Mouse (Mus musculus) embryonic fibroblast, embryonic 13.5 days (primary cell): ENCODE data around the gene Wdr95. TPM values are rescaled to one million over a fixed set of nuclear protein-coding genes. Genes with fewer than 3 reads are reported as not detected.

ENCODE experiments used
- H3K27ac ChIP-seq: 2 replicates; pipeline ENCODE4 v1.5.1; 2012; ENCODE audit warnings: low read length, control low read depth, inconsistent platforms; ENCODE audit not compliant: insufficient read depth
- H3K4me1 ChIP-seq: 2 replicates; pipeline ENCODE4 v1.6.1; 2011; ENCODE audit warnings: low read length; ENCODE audit not compliant: control insufficient read depth, insufficient read depth
- H3K4me3 ChIP-seq: 2 replicates; pipeline ENCODE4 v1.5.1; 2011; ENCODE audit warnings: mild to moderate bottlenecking, control low read depth, low read length; ENCODE audit not compliant: insufficient read depth
- CTCF ChIP-seq: IDR thresholded peaks from 2 replicates; pipeline ENCODE4 v1.5.1; 2011; ENCODE audit warnings: mild to moderate bottlenecking, control low read depth, low read length, moderate library complexity, borderline replicate concordance; ENCODE audit not compliant: insufficient read depth
- POLR2A ChIP-seq: IDR thresholded peaks from 2 replicates; pipeline ENCODE4 v1.6.1; 2011; ENCODE audit warnings: low read depth, mild to moderate bottlenecking, control low read depth, low read length, moderate library complexity
- polyA plus RNA-seq: library from polyadenylated mRNA; stranded (reverse); fragments of >200 nt; gene quantifications from 2 replicates; pipeline ENCODE4 v1.2.4, GENCODE M21; 2011; ENCODE audit warnings: low read depth; ENCODE audit not compliant: missing spikeins, insufficient read length

The Wdr95 gene
- not detected in 2 replicates for polyA plus RNA-seq

- peaks cover 7% of the 10 kb centered on the region; the same call in 1 of the 2 replicates for H3K4me1 ChIP-seq
- no peak within 1 kb of the TSS for H3K27ac ChIP-seq
- no peak within 1 kb of the TSS for H3K4me3 ChIP-seq
- TF ChIP-seq CTCF = no peak
Measured at GRCm38 (mm10) chr5:149527999-149528729, at the start of gene Wdr95. TSS of gene Wdr95 (plus strand) at chr5:149528679.

- TF ChIP-seq CTCF (no peak), POLR2A (no peak)
- Histone ChIP-seq H3K4me3 (no peak overlapping the region), H3K4me1 (no peaks in the 10 kb centered on the region), H3K27ac (no peak overlapping the region)
Measured at GRCm38 (mm10) chr5:149481920-149482319, 46.6 kb upstream of the Wdr95 start.

DNA sequence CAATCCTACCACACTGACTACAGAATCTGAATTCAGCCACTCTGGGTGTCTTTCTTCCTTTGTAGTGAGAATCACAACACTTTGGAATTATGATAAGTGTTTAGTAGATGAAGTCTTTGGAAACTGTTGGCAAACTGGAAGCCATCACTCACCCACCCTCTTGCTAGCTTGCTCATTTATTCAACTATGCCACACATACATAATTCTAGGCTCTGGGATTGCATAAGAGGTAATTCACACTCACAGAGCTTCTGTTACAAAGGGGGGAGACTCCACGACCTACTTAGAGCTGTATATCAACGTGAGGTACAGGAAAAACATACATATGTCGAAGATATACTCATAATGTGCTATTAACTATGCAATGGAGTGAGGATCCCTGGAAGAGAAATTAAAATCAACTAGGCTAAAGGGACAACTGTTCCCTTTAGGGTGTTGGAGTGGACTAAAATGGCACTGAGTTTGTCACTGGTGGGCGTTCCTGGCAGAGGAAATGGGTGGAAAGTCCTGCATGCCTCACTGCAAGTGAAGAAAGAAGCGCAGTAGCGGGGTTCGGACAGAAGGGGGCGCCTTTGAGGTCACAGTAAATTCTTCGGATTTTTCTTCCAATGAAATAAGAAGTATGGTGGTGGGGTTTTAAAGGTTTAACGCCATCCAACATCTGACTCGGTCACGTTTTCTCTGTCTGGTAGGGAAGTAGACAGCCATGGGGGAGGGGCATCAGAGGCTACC, 45.0 kb upstream of the Wdr95 start:
- no peak overlapping the region for H3K27ac ChIP-seq
- TF ChIP-seq CTCF = no peak
- TF ChIP-seq POLR2A = no peak
- H3K4me3 ChIP-seq = no peak overlapping the region
- no peaks in the 10 kb centered on the region for H3K4me1 ChIP-seq

DNA sequence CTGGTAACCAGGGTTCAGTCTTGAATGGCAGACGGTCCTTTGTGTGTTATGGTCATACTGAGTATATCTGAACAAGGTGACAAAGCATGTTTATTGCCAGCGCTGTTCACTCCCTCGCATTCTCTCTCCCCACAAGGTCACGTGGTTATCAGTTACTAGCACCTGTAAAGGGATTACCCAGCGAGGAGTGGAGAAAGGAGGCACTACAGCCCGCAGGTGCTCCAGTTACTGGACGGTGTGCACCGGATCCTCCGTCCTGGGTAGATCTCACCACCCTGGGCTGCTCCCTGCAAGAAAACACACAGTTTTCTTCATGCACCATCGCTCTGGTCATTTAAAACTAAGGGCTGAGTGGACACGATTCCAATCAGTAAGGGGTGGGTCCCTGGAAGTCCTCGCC, 44.2 kb upstream of the Wdr95 start:
- Histone ChIP-seq H3K4me3 (no peak overlapping the region), H3K4me1 (no peaks in the 10 kb centered on the region), H3K27ac (no peak overlapping the region)
- no peak for TF ChIP-seq POLR2A
- TF ChIP-seq CTCF = no peak

DNA sequence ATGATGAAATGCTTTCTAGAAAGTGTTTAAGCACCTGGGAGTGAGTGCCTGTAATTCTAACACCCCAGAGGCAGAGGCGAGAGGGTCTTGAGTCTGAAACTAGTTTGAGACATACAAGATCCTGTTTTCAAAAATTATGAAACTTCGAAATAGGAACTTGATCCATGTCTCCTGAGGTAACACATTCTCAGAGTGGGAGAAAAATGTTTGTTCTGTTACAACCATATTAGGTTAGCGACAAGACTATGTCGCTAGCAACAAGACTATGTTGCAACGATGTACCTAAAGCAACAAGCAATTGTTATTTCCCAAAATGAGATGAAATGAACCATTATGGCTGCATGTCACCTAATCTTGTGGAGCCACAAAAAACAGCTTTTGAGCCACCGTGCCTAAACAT, 43.0 kb upstream of the Wdr95 start:
- Histone ChIP-seq H3K4me3 (no peak overlapping the region), H3K4me1 (no peaks in the 10 kb centered on the region)
- TF ChIP-seq POLR2A (no peak), CTCF (no peak)

DNA sequence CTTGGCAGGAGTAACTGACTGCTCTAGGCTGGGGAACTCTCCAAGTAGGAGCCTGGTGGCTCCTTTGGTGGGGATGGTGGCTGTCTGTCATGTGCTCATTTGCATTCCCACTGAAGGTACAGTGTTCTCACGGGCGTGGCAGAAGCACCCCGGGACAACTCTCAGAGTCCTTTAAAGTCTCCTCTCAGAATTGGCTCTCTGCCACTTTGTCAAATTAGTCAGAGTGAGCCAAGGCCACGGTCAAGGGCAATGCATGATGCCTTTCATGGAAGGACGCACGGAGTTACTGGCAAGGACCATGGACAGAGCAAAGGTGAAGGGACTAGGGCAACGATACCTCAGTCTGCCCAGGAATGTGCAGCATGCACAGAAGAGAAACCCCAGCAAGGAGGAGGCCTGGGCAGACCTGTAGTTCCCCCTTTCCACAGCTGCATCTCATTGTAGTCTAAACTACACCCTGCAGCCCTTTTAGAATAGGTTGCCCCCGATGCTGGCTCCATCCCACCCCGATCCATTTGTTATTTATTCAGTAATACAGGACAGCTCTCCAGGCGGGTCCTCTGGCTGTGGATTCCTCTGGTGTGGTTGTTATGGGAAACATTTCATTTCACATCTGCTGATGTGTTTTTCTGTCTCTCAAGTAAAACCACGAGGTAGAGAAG, 40.0 kb upstream of the Wdr95 start:
- Histone ChIP-seq H3K4me1 (no peaks in the 10 kb centered on the region), H3K27ac (no peak overlapping the region), H3K4me3 (no peak overlapping the region)
- TF ChIP-seq POLR2A = no peak
- no peak for TF ChIP-seq CTCF

More for the DNA sequence above, 43.0 kb upstream of the Wdr95 start:
- H3K27ac ChIP-seq = no peak overlapping the region

DNA sequence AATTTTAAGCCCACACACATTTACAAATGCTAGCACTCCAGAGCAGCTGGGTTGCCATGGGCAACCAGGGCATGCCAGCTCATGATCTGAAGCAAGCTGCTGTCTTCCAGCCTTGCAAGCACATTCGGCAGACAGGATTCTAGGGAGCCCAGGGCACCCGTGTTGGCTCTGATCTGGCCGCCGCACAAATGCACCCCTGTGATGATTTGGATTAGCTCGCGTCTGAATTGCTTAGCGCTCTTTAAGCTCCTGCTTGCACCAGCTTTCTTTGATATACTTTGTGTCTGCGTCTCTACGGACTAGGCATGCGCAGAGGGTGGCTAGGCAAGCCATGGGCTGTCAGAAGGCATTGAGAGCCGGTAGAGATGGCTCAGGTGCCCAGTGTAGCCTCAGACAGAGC, 39.3 kb upstream of the Wdr95 start:
- no peak for TF ChIP-seq POLR2A
- TF ChIP-seq CTCF = no peak
- Histone ChIP-seq H3K4me1 (no peaks in the 10 kb centered on the region), H3K27ac (no peak overlapping the region), H3K4me3 (no peak overlapping the region)

- TF ChIP-seq POLR2A = no peak
- TF ChIP-seq CTCF = no peak
- H3K4me1 ChIP-seq = no peaks in the 10 kb centered on the region
- no peak overlapping the region for H3K27ac ChIP-seq
- no peak overlapping the region for H3K4me3 ChIP-seq
Measured at GRCm38 (mm10) chr5:149490275-149490674, 38.2 kb upstream of the Wdr95 start.

DNA sequence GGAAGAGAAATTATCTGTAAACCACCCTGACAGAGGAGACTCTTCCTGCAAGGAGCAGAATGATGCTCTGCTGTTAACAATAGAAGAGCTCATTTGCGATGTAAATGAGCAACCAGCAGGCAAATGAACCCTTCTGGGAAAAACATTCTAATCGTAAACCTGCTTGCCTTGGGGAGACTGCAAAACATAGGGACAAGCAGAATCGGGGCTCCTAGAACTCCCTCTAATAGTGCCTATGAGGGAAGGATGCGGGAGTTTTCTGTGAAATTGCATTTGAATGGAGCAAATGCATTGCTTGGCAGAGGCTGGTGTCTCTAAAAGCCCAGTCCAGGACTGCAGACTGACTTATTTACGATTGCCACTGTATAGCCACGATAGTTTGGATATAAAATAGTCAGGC, 32.8 kb upstream of the Wdr95 start:
- Histone ChIP-seq H3K4me3 (no peak overlapping the region), H3K4me1 (no peaks in the 10 kb centered on the region), H3K27ac (no peak overlapping the region)
- TF ChIP-seq POLR2A (no peak), CTCF (no peak)
